Mouse (Mus musculus) CH12.LX (cell line): ENCODE results near the gene Gm43951. TPM values are rescaled to one million over a fixed set of nuclear protein-coding genes. Genes with fewer than 3 reads are reported as not detected.

ENCODE experiments used
- DNase-seq: peaks from one replicate; pipeline ENCODE4 v3.0.0-alpha.2; 2013; ENCODE audit errors: extremely low read depth
- H3K27ac ChIP-seq: 2 replicates; pipeline ENCODE4 v1.5.1; 2012; ENCODE audit warnings: low read depth, mild to moderate bottlenecking, control low read depth, moderate library complexity; ENCODE audit not compliant: insufficient read depth
- H3K27me3 ChIP-seq: replicated peaks from 2 replicates; pipeline ENCODE3; 2012; ENCODE audit warnings: inconsistent platforms
- H3K36me3 ChIP-seq, 2 experiments: replicated peaks in 1 of 2; 2 replicates each; pipeline versions ENCODE3 to v1.6.1; 2012; ENCODE audit warnings: inconsistent platforms in 1 of 2, low read length in 1 of 2, mild to moderate bottlenecking in 1 of 2, mixed read lengths in 1 of 2, moderate library complexity in 1 of 2; ENCODE audit not compliant: control insufficient read depth in 1 of 2, insufficient read depth in 1 of 2
- H3K4me1 ChIP-seq, 2 experiments: 2 replicates each; pipeline ENCODE4 v1.6.1; 2012; ENCODE audit warnings: inconsistent platforms in 1 of 2, moderate library complexity in 1 of 2; ENCODE audit not compliant: insufficient read depth in 2 of 2, control insufficient read depth in 1 of 2
- H3K4me2 ChIP-seq: 2 replicates; pipeline ENCODE4 v1.6.1; 2012; ENCODE audit warnings: low read depth, mild to moderate bottlenecking, control low read depth; ENCODE audit not compliant: poor library complexity, insufficient read depth, severe bottlenecking
- H3K4me3 ChIP-seq, 3 experiments: fragments of 150-350 bp in 1 of 3; sonication (generic) in 1 of 3; replicated peaks in 1 of 3; 2 replicates each; pipeline versions ENCODE3 to v1.5.1; 2011 to 2012; ENCODE audit warnings: low read depth in 2 of 3, low read length in 2 of 3, mild to moderate bottlenecking in 2 of 3, moderate library complexity in 2 of 3, control low read depth in 1 of 3, improper control_type of control experiment in 1 of 3, inconsistent platforms in 1 of 3, mixed read lengths in 1 of 3; ENCODE audit not compliant: poor library complexity in 1 of 3
- H3K79me2 ChIP-seq: replicated peaks from 2 replicates; pipeline ENCODE4 v1.6.1; 2012; ENCODE audit warnings: mild to moderate bottlenecking, moderate library complexity; ENCODE audit not compliant: control insufficient read depth, poor library complexity, insufficient read depth, severe bottlenecking; ENCODE audit errors: extremely low read depth
- H3K9ac ChIP-seq: 2 replicates; pipeline ENCODE4 v1.6.1; 2012; ENCODE audit warnings: low read depth, mild to moderate bottlenecking, control low read depth, moderate library complexity; ENCODE audit not compliant: insufficient read depth
- H3K9me3 ChIP-seq: replicated peaks from 2 replicates; pipeline ENCODE3; 2012; ENCODE audit warnings: low read length, inconsistent platforms, mixed read lengths
- BHLHE40 ChIP-seq: IDR thresholded peaks from 2 replicates; pipeline ENCODE4 v1.6.1; 2011; ENCODE audit warnings: mild to moderate bottlenecking, low read depth, low read length, improper control_type of control experiment
- E2F4 ChIP-seq: IDR thresholded peaks from 2 replicates; pipeline ENCODE4 v1.6.1; 2011; ENCODE audit warnings: low read depth, low read length, improper control_type of control experiment; ENCODE audit not compliant: insufficient replicate concordance
- ELF1 ChIP-seq: IDR thresholded peaks from 2 replicates; pipeline ENCODE4 v1.6.1; 2014; ENCODE audit warnings: low read depth, mild to moderate bottlenecking, inconsistent platforms, low read length, improper control_type of control experiment
- GABPA ChIP-seq: IDR thresholded peaks from 2 replicates; pipeline ENCODE4 v1.6.1; 2012; ENCODE audit warnings: low read depth, low read length, improper control_type of control experiment, inconsistent platforms; ENCODE audit not compliant: insufficient replicate concordance
- JUN ChIP-seq: IDR thresholded peaks from 2 replicates; pipeline ENCODE4 v1.6.1; 2011; ENCODE audit warnings: low read depth, mild to moderate bottlenecking, low read length, improper control_type of control experiment, moderate library complexity; ENCODE audit not compliant: insufficient read depth
- JUND ChIP-seq: conservative IDR thresholded peaks from 2 replicates; pipeline ENCODE4 v1.6.1; 2011; ENCODE audit warnings: low read depth, low read length, improper control_type of control experiment
- KAT2A ChIP-seq: IDR thresholded peaks from 2 replicates; pipeline ENCODE4 v1.6.1; 2012; ENCODE audit warnings: low read length, improper control_type of control experiment, inconsistent platforms; ENCODE audit not compliant: insufficient replicate concordance
- MAFK ChIP-seq: IDR thresholded peaks from 2 replicates; pipeline ENCODE4 v1.6.1; 2011; ENCODE audit warnings: low read length, improper control_type of control experiment; ENCODE audit not compliant: insufficient replicate concordance
- MAX ChIP-seq: IDR thresholded peaks from 2 replicates; pipeline ENCODE4 v1.6.1; 2011; ENCODE audit warnings: low read length, improper control_type of control experiment
- MAZ ChIP-seq: IDR thresholded peaks from 2 replicates; pipeline ENCODE4 v1.6.1; 2012; ENCODE audit warnings: low read depth, mild to moderate bottlenecking, inconsistent platforms, low read length, improper control_type of control experiment, moderate library complexity
- MXI1 ChIP-seq: IDR thresholded peaks from 2 replicates; pipeline ENCODE4 v1.6.1; 2011; ENCODE audit warnings: mild to moderate bottlenecking, low read depth, low read length, improper control_type of control experiment
- MYC ChIP-seq: IDR thresholded peaks from 2 replicates; pipeline ENCODE4 v1.6.1; 2011; ENCODE audit warnings: low read depth, mild to moderate bottlenecking, improper control_type of control experiment, low read length
- NELFE ChIP-seq: IDR thresholded peaks from 2 replicates; pipeline ENCODE4 v1.6.1; 2011; ENCODE audit warnings: low read depth, low read length, improper control_type of control experiment
- NRF1 ChIP-seq: IDR thresholded peaks from 2 replicates; pipeline ENCODE4 v1.6.1; 2014; ENCODE audit warnings: low read depth, mild to moderate bottlenecking, inconsistent platforms, low read length, improper control_type of control experiment, moderate library complexity
- PAX5 ChIP-seq: IDR thresholded peaks from 2 replicates; pipeline ENCODE4 v1.6.1; 2012; ENCODE audit warnings: low read length, inconsistent platforms, mixed read lengths
- POLR2AphosphoS2 ChIP-seq: IDR thresholded peaks from 2 replicates; pipeline ENCODE4 v1.6.1; 2011; ENCODE audit warnings: low read depth, low read length, improper control_type of control experiment
- SIN3A ChIP-seq: IDR thresholded peaks from 2 replicates; pipeline ENCODE4 v1.6.1; 2012; ENCODE audit warnings: low read length, improper control_type of control experiment, inconsistent platforms
- TCF12 ChIP-seq: IDR thresholded peaks from 2 replicates; pipeline ENCODE4 v1.6.1; 2014; ENCODE audit warnings: low read depth, mild to moderate bottlenecking, inconsistent platforms, low read length, improper control_type of control experiment
- USF2 ChIP-seq: conservative IDR thresholded peaks from 2 replicates; pipeline ENCODE4 v1.6.1; 2011; ENCODE audit warnings: low read depth, low read length, improper control_type of control experiment
- dilution Hi-C: fragments of 300-500 bp; cut with MboI; formaldehyde crosslinking; loops from 2 replicates; pipeline ENCODE4 v1.14.3; 2020; ENCODE audit warnings: low sequenced_read_pairs; ENCODE audit not compliant: extremely low pct_unique_long_range_greater_than_20kb, extremely low pct_ligation_motif_present
- in situ Hi-C: fragments of 300-500 bp; cut with MboI; formaldehyde crosslinking; loops from 3 replicates; pipeline ENCODE4 v1.14.3; 2019; ENCODE audit warnings: low sequenced_read_pairs, low pct_ligation_motif_present, low pct_unique_long_range_greater_than_20kb, mixed read lengths
- polyA plus RNA-seq: library from polyadenylated mRNA; unstranded; fragments of >175 nt; gene quantifications from 2 replicates; pipeline ENCODE4 v1.2.1, GENCODE M21; 2012; ENCODE audit warnings: low read depth; ENCODE audit not compliant: insufficient read length
- total RNA-seq, 2 experiments: library from RNA; depleted of rRNA; stranded (reverse); fragments of 300-350 nt in 1 of 2; fragments of >200 nt in 1 of 2; gene quantifications; 2 replicates each; pipeline ENCODE4 v1.2.3; 2012 to 2014

Gene Gm43951
- total and polyA plus RNA-seq, 3 experiments = 0.39 to 0.47 TPM; not detected in 1

GRCm38 (mm10) chr11:72203440-72203839 is 3.2 kb downstream of the Gm43951 start:
- Histone ChIP-seq H3K4me2 (no peak overlapping the region), H3K27ac (no peak overlapping the region), H3K27me3 (no peaks in the 10 kb centered on the region), H3K9ac (no peak overlapping the region), H3K4me1 (peaks cover 11 to 32% of the 10 kb centered on the region in 2 experiments), H3K36me3 (peaks cover 10 to 41% of the 10 kb centered on the region in 2 experiments), H3K9me3 (no peaks in the 10 kb centered on the region), H3K4me3 (no peak overlapping the region), H3K79me2 (peaks cover 7% of the 10 kb centered on the region)
- TF ChIP-seq POLR2AphosphoS2 (no peak), TCF12 (no peak), BHLHE40 (no peak), MAX (no peak), MAZ (no peak), SIN3A (no peak), GABPA (no peak), JUND (no peak), E2F4 (no peak)
- dilution Hi-C loops = no loop called here
- DNase-seq = no peak
- in situ Hi-C loops = loop anchor here (25.0 kb wide), 1 partner anchor 334 kb away; no protein-coding TSS in a partner anchor

- no peak overlapping the region for H3K27ac ChIP-seq
- no peak overlapping the region for H3K9ac ChIP-seq
- dilution Hi-C loops = no loop called here
Measured at GRCm38 (mm10) chr11:72196506-72196905, 10.1 kb downstream of the Gm43951 start.

More at GRCm38 (mm10) chr11:72196506-72196905, 10.1 kb downstream of the Gm43951 start:
- H3K36me3 ChIP-seq = peaks cover 30 to 59% of the 10 kb centered on the region in 2 experiments
- no peaks in the 10 kb centered on the region for H3K4me1 ChIP-seq
- H3K9me3 ChIP-seq = no peaks in the 10 kb centered on the region
- no peaks in the 10 kb centered on the region for H3K79me2 ChIP-seq
- H3K27me3 ChIP-seq = no peaks in the 10 kb centered on the region
- no peak for TF ChIP-seq USF2
- TF ChIP-seq ELF1 = no peak
- no peak for TF ChIP-seq MYC
- no peak for TF ChIP-seq MXI1
- TF ChIP-seq TCF12 = no peak
- no peak for TF ChIP-seq GABPA
- no peak for TF ChIP-seq PAX5
- no peak for TF ChIP-seq MAFK
- TF ChIP-seq MAZ = no peak
- no peak for TF ChIP-seq BHLHE40
- TF ChIP-seq NELFE = no peak
- no peak for TF ChIP-seq NRF1
- no peak for TF ChIP-seq POLR2AphosphoS2
- no peak for TF ChIP-seq JUN
- no peak for TF ChIP-seq KAT2A
- no peak overlapping the region for H3K4me3 ChIP-seq
- in situ Hi-C loops = no loop called here
- DNase-seq = no peak
- no peak overlapping the region for H3K4me2 ChIP-seq
